Mouse (Mus musculus) 3134 (cell line): ENCODE measurements around the gene Slco2b1.

Source experiments
- DNase-seq: peaks from one replicate; pipeline ENCODE4 v3.0.0-alpha.2; 2011; ENCODE audit warnings: low spot score; ENCODE audit not compliant: insufficient read length; ENCODE audit errors: extremely low read depth

Gene Slco2b1

DNA sequence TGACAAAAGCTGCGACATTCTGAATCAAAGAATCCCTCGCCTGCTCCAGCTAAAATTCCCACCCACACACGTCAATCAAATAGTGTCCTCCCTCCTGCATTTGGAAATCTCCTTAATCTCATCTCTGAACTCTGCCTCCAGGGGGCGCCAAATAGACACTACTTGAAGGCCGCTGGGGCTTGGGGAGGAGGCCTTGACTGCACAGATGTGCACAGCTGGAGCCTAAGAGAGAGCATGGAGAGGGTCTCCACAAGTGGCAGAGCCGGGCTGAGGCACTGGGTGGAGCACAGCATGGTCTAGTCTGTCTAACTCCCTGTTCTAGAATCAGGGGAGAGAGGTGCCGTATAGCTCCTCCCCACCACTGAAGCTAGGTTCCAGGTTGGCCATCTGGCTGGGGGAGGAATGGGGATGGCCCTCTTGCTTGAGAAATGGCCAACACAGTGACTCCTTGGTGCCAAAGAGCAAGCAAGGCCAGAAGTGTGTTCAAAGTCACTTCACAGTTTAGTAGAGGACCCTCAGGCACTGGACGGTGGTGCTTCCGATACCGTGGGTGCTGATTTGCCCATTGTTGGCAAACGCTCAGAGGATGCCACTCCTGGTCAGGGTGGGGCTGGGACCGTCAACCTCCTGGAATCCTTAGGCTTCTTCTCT lies 51.6 kb downstream of the Slco2b1 start:
- no peak for DNase-seq

DNA sequence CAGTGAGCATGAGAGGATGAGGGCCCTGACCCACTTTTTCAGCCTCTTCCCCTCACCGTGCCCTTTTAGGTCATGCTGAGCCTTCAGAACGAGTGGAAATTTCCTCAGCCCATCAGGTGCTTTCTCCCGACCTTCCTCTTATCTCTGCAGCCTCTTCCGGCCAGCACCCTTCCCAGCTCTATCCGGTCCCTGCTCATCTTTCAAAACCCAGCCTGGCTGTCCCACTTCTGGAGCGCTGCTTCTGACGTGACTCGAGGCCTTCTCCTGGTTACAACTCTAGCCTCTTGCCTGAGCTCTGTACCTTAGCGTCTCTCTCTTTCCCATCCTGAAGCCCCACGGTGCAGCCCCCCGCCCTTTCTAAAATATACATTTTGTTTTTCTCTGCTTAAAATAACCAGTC lies 56.9 kb downstream of the Slco2b1 start:
- no peak for DNase-seq

DNA sequence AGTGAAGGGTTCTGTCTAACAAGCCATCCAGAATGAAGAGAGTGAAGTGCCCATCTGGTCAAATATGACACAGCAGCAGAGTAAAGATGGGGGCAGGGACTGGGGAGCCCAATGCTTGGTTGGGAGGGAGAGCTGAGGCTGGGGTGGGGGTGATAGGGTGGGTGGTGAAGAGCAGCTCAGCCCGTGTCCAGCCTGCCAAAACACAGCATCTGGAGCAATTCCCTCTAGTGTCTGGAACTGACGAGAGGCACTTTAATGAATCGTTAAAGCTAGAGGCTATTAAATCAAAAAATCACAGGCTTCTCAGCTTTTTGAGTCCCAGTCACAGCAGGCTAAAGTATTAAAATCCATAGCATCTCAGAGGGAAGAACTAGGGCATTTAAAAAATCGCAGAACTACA lies 61.6 kb downstream of the Slco2b1 start:
- no peak for DNase-seq

DNA sequence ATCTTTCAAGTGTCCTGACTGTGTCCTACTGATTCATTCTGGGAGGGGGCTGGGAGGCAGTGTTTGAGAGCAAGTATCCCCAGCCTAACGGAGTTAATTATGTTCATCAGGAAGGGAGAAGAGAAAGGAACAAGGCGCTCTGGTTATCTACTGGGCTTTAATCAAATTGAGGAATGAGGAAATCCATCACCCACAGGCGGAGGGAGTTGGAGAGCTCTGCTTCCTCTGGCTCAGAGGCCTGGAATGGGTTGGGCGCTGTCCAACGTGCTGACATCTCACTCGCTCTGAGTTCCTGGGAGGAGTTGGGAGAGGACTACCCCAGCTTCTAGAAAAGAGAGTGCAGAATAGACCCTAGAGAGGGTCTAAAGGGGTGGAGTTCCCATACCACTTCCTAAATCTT lies 62.5 kb downstream of the Slco2b1 start:
- no peak for DNase-seq

DNA sequence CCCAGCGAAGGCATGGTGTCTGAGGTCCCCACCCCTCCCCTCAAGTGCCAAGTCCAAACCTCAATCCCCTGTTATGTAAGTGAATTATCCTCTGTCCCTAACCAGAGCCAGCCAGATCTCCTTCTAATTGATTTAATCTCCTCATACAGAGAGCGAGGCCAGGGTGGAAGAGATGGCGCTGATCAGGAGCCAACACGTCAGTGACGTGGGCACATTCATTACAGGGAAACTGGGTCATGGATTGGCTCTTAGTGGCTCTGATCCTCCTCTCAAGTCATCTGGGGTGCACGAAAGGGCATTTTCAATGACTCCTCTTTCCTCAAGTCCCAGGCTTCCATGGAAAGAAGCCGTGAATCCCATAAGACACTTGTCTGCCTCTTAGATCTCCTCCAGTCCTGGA lies 66.4 kb downstream of the Slco2b1 start:
- no peak for DNase-seq

DNA sequence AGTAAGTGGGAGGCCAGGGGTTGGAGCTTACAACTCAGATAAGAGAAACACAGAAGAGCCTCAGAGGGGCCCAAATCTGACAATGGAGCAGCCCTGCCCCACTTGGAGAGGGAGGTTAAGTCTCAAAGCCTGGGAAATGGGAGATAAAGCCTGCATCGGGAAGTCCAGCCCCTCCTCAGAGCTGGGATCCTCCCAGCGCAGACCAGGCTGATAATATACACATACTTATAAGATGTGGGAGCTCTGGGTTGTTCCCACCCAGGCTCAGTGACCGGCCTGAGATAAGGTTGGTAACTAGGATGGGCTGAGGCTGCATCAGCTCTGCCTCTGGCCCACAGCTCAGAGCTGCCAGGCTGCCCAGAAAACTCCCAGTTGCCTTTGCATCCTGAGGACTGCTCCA lies 69.1 kb downstream of the Slco2b1 start:
- DNase-seq = no peak

DNA sequence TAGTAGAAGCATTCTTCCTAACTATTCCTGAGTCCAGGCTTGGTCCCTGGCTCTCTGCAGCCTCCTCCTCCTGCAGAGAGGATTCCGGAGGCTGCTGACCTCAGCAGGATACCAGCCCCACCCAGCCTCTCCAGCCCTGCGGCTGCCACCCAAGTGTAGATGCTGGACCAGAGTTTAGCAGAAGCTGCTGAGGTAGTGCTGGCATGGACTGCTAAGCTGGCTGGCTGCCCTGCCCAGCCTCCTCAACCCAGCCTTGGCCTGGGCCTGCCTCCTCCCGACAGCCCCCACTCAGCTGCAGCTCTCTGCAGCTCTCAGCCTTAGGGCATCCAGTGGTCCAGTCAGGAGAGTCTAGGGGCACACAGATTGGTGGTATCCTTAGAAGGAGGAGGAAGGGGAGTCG lies 69.9 kb downstream of the Slco2b1 start:
- DNase-seq = no peak

DNA sequence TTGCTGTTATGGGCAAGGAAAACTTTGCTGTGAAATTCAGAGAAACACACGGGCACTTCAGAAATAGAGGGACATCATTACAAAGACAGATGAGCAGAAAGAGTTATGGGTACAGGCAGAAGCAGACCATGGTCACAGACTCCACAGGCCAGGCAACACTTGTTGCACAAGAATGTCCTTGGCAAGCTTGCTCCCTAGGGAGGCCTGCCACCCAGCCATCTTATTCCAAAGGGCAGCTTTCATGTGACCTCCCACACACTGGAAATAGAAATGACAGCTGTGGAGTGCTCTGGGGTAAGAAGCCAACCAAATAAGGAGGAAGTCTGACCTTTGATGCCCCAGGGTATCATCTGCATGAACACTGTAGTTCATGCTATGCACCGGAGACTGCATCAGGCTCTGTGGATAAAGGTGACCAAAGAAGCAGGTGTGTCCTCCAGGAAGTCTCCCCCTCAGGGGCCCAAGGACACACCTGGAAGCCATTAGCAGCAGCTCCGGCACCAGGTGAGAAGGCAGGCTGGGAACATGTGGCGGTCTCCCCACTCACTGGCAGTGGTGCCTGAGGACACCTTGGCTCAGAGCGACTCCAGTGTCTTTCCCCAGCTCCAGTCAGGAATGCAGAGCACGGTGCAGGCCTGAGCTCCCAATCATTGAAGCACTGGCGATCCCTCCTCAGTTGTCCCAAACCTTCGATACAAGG lies 77.0 kb downstream of the Slco2b1 start:
- DNase-seq = no peak

DNA sequence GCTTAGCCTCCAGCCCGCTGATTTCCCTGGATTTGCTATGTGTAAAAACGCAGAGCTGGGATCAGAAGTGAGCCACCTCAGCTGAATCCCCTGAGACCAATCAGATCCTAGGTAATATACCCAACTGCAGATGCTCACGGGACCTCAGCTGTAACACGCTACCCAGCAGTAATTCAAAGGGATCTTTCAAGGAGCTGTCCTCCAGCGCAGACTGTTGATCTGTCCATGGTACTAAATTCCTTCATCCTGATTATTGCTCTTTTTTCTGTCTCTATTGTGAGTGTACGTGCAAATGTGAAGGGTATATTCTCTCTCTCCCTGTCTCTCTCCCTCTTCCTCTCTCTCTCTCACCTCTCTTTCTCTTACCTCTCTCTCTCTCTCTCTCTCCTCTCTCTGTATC lies 78.9 kb downstream of the Slco2b1 start:
- DNase-seq = no peak

DNA sequence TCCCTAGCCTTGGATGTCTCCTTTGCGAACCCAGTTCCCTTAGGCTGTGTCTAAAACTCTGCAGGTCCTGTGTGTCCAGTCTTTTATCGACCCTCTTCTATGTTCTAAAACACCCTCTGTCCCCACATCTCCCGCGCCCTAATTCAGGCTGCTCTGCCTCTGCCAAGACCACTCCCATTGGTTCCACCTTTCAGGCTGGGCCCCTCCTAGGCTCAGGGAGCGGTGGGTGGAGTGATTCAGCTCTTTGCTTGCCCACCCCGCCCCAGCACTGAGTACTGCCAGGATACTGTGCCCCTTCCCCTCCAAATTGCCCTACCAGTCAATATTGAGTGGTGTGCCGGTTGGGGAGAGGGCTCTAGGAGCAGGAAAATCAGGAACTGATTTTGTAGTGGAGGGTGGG lies 83.8 kb downstream of the Slco2b1 start:
- no peak for DNase-seq

DNA sequence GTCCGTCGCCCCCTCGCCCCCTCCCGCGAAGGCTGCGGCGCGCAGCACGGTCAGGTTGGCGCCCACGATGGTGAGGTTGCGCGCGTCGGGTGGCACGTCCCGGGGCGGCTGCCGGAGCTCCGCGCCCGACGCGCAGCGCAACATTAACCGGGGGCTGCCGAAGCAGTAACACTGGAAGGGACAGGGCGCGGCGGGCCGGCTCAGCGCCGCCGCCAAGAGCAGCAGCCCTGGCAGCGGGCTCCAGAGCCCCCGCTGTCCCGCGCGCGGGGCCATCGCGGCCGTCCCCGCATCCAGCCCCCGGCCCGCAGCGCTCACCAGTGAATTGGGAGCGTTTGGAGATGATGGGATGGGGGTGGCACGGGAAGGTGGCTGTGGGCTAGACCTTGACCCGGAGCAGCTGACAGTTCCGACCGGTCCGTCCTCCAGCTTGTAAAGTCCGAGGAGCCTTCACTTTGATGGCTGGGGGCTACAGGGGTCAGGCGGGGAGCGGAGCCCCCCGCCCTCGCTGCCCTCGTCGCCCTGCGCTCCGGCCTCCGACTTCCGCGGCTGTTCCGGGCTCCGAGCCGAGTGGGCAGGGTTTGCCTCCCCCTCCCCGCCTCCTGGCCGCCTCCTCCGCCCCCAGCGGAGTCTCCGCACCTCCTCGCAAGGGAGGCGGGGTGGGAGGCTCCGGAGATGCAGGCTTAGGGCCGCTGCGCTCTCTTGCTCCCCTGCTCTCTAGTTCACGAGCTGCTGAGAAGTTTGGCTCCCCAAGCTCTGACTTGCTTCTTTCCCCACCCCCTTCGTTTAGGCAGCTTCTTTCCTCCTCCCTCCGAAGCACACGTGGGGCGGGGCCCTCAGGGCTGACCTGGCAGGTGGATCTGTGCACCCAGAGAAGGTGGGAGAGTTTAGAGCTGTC lies 84.5 kb downstream of the Slco2b1 start, which contains the start of gene Tpbgl:
Gene Tpbgl, minus strand, starts transcription at position 728 of the 895 bp plus-strand sequence.
- DNase-seq = no peak

DNA sequence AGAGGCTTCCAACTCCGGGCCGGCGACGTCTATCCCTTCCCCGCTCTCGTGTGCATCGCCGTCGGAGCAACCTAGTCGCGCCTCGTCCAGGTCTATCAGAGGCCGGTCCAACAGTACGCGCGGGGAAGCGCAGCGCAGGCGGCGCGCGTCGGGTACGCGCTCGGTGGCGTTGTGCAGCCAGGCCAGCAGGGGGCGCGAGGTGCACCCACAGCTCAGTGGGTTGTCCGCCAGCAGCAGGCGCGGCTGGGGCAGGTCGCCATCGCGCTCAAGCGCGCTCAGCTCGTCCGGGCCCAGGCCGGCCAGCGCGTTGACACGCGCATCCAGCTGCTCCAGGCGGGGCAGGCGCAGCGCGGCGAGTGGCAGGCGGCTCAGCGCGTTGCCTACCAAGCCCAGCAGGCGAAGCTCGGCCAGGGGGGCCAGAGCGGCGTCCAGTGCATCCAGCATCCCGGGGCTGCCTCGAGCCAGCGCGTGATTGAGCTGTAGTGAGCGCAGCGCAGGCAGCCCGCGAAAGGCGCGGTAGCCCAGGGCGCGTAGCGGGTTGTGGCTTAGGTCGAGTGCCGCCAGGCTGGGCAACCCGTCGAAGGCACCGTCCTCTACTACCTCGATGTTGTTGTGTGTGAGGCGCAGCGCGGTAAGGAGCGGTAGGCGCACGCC lies 85.3 kb downstream of the Slco2b1 start:
- DNase-seq = no peak

DNA sequence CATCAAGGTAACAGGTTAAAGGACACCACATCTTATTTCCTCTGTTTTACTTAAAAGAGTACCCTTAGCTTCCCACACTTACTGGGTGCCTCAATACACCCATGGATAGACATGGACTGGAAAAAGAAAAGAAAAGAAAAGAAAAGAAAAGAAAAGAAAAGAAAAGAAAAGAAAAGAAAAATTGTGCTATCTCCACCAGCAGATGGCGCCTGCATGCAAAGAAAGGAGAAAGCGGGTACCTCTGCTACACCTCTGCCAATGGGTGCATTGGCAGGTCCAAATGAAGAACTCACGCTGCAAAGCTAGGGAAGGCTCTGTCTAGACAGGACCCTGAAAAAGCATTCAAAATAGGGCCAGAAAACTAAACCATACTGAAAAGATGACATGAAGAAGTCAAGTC lies 92.3 kb downstream of the Slco2b1 start:
- DNase-seq = no peak

DNA sequence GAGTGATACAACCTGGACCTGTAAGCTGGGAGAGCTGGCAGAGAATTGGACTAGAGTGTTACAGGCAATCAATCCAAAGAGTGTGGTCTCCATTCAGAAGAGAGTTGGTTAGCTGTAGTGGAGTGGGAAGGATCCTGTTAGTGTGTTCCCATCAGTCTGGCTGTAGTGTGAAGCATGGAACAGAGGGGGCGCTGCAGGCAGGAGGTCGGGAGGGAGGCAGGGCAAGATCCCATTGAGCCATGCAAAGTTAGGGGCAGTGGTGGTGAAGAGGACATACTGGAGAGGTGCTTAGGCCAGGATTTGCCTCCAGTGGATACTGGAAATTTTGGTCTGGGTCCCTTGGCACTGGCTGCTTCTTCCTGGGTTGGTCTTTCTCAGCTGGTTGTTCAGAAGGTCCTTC lies 92.9 kb downstream of the Slco2b1 start:
- DNase-seq = no peak
